Mouse (Mus musculus) E14TG2a.4 (cell line): ENCODE data around the gene Maml3.
A peak's percentile ranks its signal among the peaks of the same experiment; 100 is the strongest.

Experiments
- H3K27me3 ChIP-seq: 2 replicates; pipeline ENCODE4 v1.6.1; 2014; ENCODE audit warnings: low read length, control low read depth; ENCODE audit not compliant: insufficient read depth
- H3K36me3 ChIP-seq: 2 replicates; pipeline ENCODE4 v1.6.1; 2014; ENCODE audit warnings: low read length, control low read depth; ENCODE audit not compliant: insufficient read depth
- H3K4me1 ChIP-seq: replicated peaks from 2 replicates; pipeline ENCODE4 v1.6.1; 2014; ENCODE audit warnings: low read depth, low read length, control low read depth
- H3K4me3 ChIP-seq: replicated peaks from 2 replicates; pipeline ENCODE4 v1.5.1; 2014; ENCODE audit warnings: mild to moderate bottlenecking, low read length
- H3K9me3 ChIP-seq: 2 replicates; pipeline ENCODE4 v1.6.1; 2014; ENCODE audit warnings: low read length, control low read depth
- CTCF ChIP-seq: conservative IDR thresholded peaks from 2 replicates; pipeline ENCODE4 v1.5.1; 2014; ENCODE audit warnings: low read length
- NANOG ChIP-seq: IDR thresholded peaks from 2 replicates; pipeline ENCODE4 v1.6.1; 2014; ENCODE audit warnings: borderline replicate concordance, low read length, mixed read lengths
- POU5F1 ChIP-seq: IDR thresholded peaks from 2 replicates; pipeline ENCODE4 v1.6.1; 2014; ENCODE audit warnings: low read length, borderline replicate concordance

Gene Maml3

DNA sequence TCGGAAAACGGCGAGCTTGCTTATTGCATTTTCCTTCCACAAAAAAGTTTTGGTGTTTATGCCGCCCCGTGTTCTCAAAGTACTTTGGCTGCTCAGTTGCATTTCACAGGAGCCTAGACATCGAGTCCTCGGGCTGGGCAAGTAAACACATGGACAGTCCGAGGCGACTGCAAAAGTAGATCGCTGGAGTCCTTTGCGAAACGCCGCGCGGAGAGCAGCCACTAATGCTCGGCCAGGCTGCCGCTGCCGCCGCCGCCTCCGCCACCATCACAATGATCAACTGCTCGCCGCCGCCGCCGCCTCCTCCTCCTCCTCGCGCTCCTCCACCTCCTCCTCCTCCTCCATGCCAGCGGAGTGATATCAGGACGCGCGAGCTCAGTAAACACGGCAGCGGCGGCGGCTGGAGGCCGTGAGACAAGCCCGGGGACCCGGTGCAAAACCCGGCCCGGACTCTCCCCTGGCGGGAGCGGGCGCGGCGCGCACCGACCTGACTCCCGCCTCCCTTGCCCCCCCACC, at the start of gene Maml3:
Maml3 (minus strand) TSS at position 441 of the 516 bp plus-strand sequence.
- Histone ChIP-seq H3K27me3 (peaks cover 65% of the 10 kb centered on the region), H3K4me1 (peaks cover 19% of the 10 kb centered on the region; the same call in 1 of the 2 replicates), H3K4me3 (peak within 1 kb of the TSS; percentile 93), H3K9me3 (peaks cover 8% of the 10 kb centered on the region), H3K36me3 (no peaks in the 10 kb centered on the region)
- TF ChIP-seq CTCF: no peak
- TF ChIP-seq POU5F1: no peak
- TF ChIP-seq NANOG: no peak

DNA sequence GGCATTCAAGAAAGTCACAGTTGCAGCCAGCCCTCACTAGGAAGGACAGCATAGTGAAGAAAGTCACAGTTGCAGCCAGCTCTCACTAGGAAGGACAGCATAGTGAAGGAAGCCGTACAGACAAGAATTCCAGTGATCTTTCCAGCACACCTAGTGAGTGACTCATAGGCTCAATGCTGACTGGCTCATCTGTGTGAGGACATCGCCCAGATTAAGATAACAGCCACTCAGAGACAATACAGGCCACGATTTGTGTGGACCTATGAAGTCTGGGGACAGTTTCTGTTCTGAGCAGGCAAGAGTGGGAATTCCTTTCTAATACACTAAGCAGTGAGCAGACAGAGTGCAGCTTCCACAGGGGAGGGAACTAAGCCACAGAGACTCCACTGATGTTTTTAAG, 46.3 kb upstream of the Maml3 start:
- no peaks in the 10 kb centered on the region for H3K36me3 ChIP-seq
- H3K4me3 ChIP-seq: no peak overlapping the region
- H3K27me3 ChIP-seq: no peaks in the 10 kb centered on the region
- H3K4me1 ChIP-seq: no peaks in the 10 kb centered on the region
- TF ChIP-seq NANOG: no peak
- TF ChIP-seq POU5F1: no peak
- no peak for TF ChIP-seq CTCF
- peaks cover 10% of the 10 kb centered on the region for H3K9me3 ChIP-seq

DNA sequence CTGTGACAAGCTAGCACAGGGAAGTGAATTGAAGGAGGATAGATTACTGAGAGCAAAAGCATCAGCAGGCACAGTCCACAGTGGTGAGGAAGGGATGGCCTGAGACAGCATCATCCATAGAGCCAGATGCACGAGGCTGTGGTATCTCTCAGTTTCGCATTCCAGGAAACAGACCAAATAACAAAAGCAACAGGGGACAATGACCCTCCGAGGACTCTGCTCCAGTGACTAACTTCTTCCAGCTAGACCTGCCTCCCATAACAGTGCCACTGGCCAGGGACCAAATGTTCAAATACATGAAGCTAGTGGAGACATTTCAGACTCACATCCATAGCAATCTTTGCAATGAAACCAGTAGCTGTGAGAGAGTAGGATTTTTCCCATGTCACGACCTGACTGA, 43.4 kb upstream of the Maml3 start:
- no peaks in the 10 kb centered on the region for H3K36me3 ChIP-seq
- TF ChIP-seq CTCF (no peak), NANOG (no peak)
- H3K4me3 ChIP-seq: no peak overlapping the region
- H3K27me3 ChIP-seq: no peaks in the 10 kb centered on the region
- no peaks in the 10 kb centered on the region for H3K9me3 ChIP-seq
- H3K4me1 ChIP-seq: no peaks in the 10 kb centered on the region

DNA sequence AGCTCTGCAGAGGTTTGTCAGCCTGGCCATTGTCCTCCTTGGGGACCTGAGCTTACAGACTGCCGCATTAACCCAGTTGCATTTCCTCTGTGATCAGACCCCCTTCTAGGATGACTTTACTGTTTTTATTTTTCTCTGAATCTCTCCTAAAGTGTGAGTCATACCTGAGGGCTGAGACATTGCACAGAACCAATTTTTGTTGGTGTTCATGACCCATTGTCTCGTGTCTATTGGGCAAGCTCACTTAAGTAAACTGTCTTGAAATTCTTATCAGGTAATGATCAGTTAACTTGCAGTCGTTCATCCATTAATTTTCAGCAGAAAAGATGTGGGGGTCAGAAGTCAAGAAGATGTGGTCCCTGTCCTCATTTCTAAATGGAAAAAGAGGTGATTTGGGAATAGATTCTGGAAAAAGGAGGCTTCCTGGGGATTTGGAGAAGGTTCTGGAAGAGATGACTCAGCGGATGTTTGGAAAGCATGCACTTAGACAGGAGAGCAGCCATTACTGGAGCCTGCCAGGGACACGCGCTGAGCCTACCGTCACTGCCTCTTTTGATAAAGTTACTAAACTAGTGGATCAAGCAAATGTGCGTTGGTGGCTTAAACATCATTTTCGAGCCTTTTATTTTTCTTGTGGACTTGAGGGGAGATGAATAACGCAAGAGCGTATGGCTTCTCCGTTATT, 40.0 kb upstream of the Maml3 start:
- Histone ChIP-seq H3K4me3 (no peak overlapping the region), H3K27me3 (peaks cover 4% of the 10 kb centered on the region; the same call in 1 of the 2 replicates), H3K9me3 (no peaks in the 10 kb centered on the region), H3K4me1 (no peaks in the 10 kb centered on the region), H3K36me3 (no peaks in the 10 kb centered on the region)
- TF ChIP-seq POU5F1 (no peak), NANOG (no peak), CTCF (no peak)

DNA sequence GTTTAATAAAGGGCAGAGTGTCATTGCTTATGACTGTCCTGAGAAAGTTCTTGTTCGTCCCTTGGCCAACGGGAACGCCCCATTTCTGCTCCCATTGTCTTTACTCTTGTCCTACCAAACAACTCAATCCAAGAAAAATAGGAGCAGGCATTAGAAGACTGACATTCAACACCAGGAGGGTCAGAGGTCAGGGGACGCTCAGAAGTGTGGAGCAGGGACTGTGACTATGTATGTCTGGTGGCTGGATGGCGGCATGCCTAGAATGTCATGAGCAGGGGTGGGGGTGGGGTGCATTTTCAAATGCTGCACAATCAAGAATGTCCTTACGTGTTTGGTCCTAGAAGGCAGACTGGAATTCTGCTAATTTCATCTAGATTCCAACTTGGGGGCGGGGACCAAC, 38.1 kb upstream of the Maml3 start:
- no peaks in the 10 kb centered on the region for H3K9me3 ChIP-seq
- H3K4me3 ChIP-seq: no peak overlapping the region
- TF ChIP-seq NANOG (no peak), POU5F1 (no peak), CTCF (no peak)
- peaks cover 4% of the 10 kb centered on the region; the same call in 1 of the 2 replicates for H3K27me3 ChIP-seq
- H3K36me3 ChIP-seq: no peaks in the 10 kb centered on the region
- no peaks in the 10 kb centered on the region for H3K4me1 ChIP-seq

DNA sequence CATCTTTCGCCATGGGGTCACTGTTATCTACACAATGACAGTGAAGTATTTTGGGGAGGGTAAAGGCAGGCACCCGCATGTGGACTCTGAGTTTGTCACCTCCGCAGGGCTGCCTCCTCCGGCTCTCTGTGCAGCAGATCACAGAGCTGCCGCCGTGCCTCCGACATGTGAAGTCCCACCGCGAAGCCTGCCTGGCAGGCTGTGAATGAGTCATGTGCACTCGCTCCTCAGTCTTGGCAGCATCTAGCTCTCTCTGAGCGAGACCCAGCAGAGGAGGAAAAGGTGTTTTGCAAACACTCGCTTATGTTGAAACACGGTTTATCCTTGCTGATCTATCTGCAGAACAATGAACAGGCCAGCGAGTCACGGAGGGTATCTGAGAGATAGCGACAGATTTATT, 35.3 kb upstream of the Maml3 start:
- H3K9me3 ChIP-seq: peaks cover 13% of the 10 kb centered on the region

DNA sequence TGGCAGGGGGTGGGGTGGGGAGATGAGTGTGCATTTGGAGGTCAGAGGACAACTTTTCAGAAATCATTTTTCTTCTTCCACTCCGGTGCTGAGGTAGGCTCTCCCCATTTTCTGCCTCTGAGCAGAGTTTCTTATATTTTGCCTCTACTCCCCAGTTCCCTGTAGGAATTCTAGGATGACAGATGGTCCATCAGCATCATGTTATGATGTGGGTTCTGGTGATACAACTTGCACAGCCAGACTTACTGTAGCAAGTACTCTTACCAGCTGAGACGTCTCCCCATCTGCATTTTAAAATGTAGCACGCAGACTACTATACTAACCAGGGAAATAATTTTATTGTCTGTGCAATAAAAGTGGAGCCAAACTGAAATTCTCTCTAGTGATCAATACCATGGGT, 20.5 kb upstream of the Maml3 start:
- Histone ChIP-seq H3K27me3 (peaks cover 12% of the 10 kb centered on the region; the same call in 1 of the 2 replicates), H3K4me1 (no peaks in the 10 kb centered on the region), H3K4me3 (no peak overlapping the region), H3K36me3 (no peaks in the 10 kb centered on the region), H3K9me3 (no peaks in the 10 kb centered on the region)
- TF ChIP-seq POU5F1 (no peak), CTCF (no peak), NANOG (no peak)

More for the DNA sequence above, 35.3 kb upstream of the Maml3 start:
- H3K4me3 ChIP-seq: no peak overlapping the region
- no peaks in the 10 kb centered on the region for H3K4me1 ChIP-seq
- TF ChIP-seq NANOG (no peak), POU5F1 (no peak), CTCF (no peak)
- H3K27me3 ChIP-seq: peaks cover 4% of the 10 kb centered on the region; the same call in 1 of the 2 replicates
- no peaks in the 10 kb centered on the region for H3K36me3 ChIP-seq

DNA sequence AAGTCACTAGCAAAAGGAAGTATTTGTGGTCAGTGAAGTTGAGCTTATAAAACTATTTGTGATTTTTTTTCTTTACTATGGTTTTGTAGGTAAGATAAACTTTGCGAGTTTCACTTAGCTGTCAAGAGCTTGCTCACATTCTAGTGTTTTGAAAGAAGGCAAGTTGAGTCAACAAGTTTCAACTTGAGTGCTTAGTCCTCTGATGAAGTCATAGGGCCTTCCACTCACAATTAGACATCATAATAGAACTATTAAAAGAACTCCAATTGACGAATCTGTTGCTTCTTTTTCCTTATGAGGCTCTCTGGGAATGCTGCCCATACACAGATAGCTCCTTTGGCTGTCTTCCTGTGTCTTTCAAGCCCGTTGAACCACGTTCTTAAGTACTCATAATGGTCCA, 16.0 kb upstream of the Maml3 start:
- no peak for TF ChIP-seq CTCF
- TF ChIP-seq NANOG: no peak
- Histone ChIP-seq H3K9me3 (no peaks in the 10 kb centered on the region), H3K4me1 (no peaks in the 10 kb centered on the region)

More for the DNA sequence above, 16.0 kb upstream of the Maml3 start:
- Histone ChIP-seq H3K4me3 (no peak overlapping the region), H3K36me3 (no peaks in the 10 kb centered on the region), H3K27me3 (peaks cover 10% of the 10 kb centered on the region; the same call in 1 of the 2 replicates)
